Mouse (Mus musculus): ENCODE measurements around the gene Gtf2f1. TPM values are rescaled to one million over a fixed set of nuclear protein-coding genes. Genes with fewer than 3 reads are reported as not detected.

The Gtf2f1 gene
- 82.8 and 142 TPM in 2 replicates for polyA plus RNA-seq (2012; rRNA removed)

GRCm38 (mm10) chr17:57011236-57012141 is at the start of gene Gtf2f1, which contains the start of gene Gm17949:
TSS of gene Gtf2f1 (minus strand) at chr17:57011288.
TSS of gene Gm17949 (plus strand) at chr17:57011469.

GRCm38 (mm10) chr17:57059486-57059977 is 48.4 kb upstream of the Gtf2f1 start, which contains the start of gene Slc25a23:
TSS of gene Slc25a23 (minus strand) at chr17:57059863.

GRCm38 (mm10) chr17:57058891-57059485 is 47.9 kb upstream of the Gtf2f1 start, which contains the start of gene Crb3:
TSS of gene Crb3 (plus strand) at chr17:57059105.

GRCm38 (mm10) chr17:57041554-57041953 is 30.5 kb upstream of the Gtf2f1 start, which contains the start of gene Slc25a41:
TSS of gene Slc25a41 (minus strand) at chr17:57041654.

GRCm38 (mm10) chr17:57030931-57031660 is 20.0 kb upstream of the Gtf2f1 start, which contains the start of gene Khsrp:
TSS of gene Khsrp (minus strand) at chr17:57031522.

GRCm38 (mm10) chr17:56999968-57000609 is 11.0 kb downstream of the Gtf2f1 start, which contains the start of gene Pspn:
TSS of gene Pspn (minus strand) at chr17:57000018.

GRCm38 (mm10) chr17:56997029-56997667 is 13.9 kb downstream of the Gtf2f1 start, which contains the start of gene Alkbh7:
TSS of gene Alkbh7 (plus strand) at chr17:56997339.

GRCm38 (mm10) chr17:56990115-56990746 is 20.9 kb downstream of the Gtf2f1 start, which contains the start of gene Clpp:
TSS of gene Clpp (plus strand) at chr17:56990305.

GRCm38 (mm10) chr17:56982013-56982412 is 29.1 kb downstream of the Gtf2f1 start, which contains the start of gene Acer1:
TSS of gene Acer1 (minus strand) at chr17:56982126.

Other genes starting within 250 kb of the Gtf2f1 start
- 71.6 and 85.6 TPM in 2 replicates for gene Dus3l, start 246.5 kb downstream of the Gtf2f1 start, polyA plus RNA-seq (2012; rRNA removed)
- gene Prr22, start 241.0 kb downstream of the Gtf2f1 start, polyA plus RNA-seq (2012; rRNA removed), result 3.1 and 3.6 TPM in 2 replicates
- 7.5 and 8.4 TPM in 2 replicates for gene Rfx2, start 180.3 kb downstream of the Gtf2f1 start, polyA plus RNA-seq (2012; rRNA removed)
- not detected in 2 replicates for gene Acsbg2, start 136.8 kb downstream of the Gtf2f1 start, polyA plus RNA-seq (2012; rRNA removed)
- 0.04 TPM in 1 of 2 replicates, not detected in the other for gene 1700061G19Rik, start 135.8 kb downstream of the Gtf2f1 start, polyA plus RNA-seq (2012; rRNA removed)
- 95.9 and 103 TPM in 2 replicates for gene Mllt1, start 75.9 kb downstream of the Gtf2f1 start, polyA plus RNA-seq (2012; rRNA removed)
- gene Acer1, start 29.2 kb downstream of the Gtf2f1 start, polyA plus RNA-seq (2012; rRNA removed), result not detected in 2 replicates
- 96.5 and 130 TPM in 2 replicates for gene Clpp, start 21.0 kb downstream of the Gtf2f1 start, polyA plus RNA-seq (2012; rRNA removed)
- gene Alkbh7, start 13.9 kb downstream of the Gtf2f1 start, polyA plus RNA-seq (2012; rRNA removed), result 22.3 and 23.3 TPM in 2 replicates
- gene Pspn, start 11.3 kb downstream of the Gtf2f1 start, polyA plus RNA-seq (2012; rRNA removed), result 0.17 TPM in 1 of 2 replicates, not detected in the other
- gene Gm17949, start 181 bp upstream of the Gtf2f1 start, polyA plus RNA-seq (2012; rRNA removed), result 0.05 and 0.08 TPM in 2 replicates
- 132 and 136 TPM in 2 replicates for gene Khsrp, start 20.2 kb upstream of the Gtf2f1 start, polyA plus RNA-seq (2012; rRNA removed)
- not detected in 2 replicates for gene Slc25a41, start 30.4 kb upstream of the Gtf2f1 start, polyA plus RNA-seq (2012; rRNA removed)
- gene Crb3, start 47.8 kb upstream of the Gtf2f1 start, polyA plus RNA-seq (2012; rRNA removed), result 0.85 and 1.8 TPM in 2 replicates
- 28.0 and 35.7 TPM in 2 replicates for gene Slc25a23, start 48.6 kb upstream of the Gtf2f1 start, polyA plus RNA-seq (2012; rRNA removed)
- gene Dennd1c, start 67.2 kb upstream of the Gtf2f1 start, polyA plus RNA-seq (2012; rRNA removed), result 3.9 and 5.1 TPM in 2 replicates
- gene Tubb4a, start 76.5 kb upstream of the Gtf2f1 start, polyA plus RNA-seq (2012; rRNA removed), result 70.7 and 72.5 TPM in 2 replicates
- gene Tnfsf9, start 94.0 kb upstream of the Gtf2f1 start, polyA plus RNA-seq (2012; rRNA removed), result 6.2 and 6.5 TPM in 2 replicates
- 0.20 and 0.22 TPM in 2 replicates for gene Cd70, start 138.5 kb upstream of the Gtf2f1 start, polyA plus RNA-seq (2012; rRNA removed)
- gene Tnfsf14, start 182.9 kb upstream of the Gtf2f1 start, polyA plus RNA-seq (2012; rRNA removed), result 0.35 TPM in 2 replicates
- 2.6 and 3.3 TPM in 2 replicates for gene C3, start 216.8 kb upstream of the Gtf2f1 start, polyA plus RNA-seq (2012; rRNA removed)
- 14.1 and 20.4 TPM in 2 replicates for gene Gpr108, start 237.2 kb upstream of the Gtf2f1 start, polyA plus RNA-seq (2012; rRNA removed)
- gene Trip10, start 238.2 kb upstream of the Gtf2f1 start, polyA plus RNA-seq (2012; rRNA removed), result 28.3 and 33.5 TPM in 2 replicates